Mouse (Mus musculus): ENCODE measurements around the gene Mfsd6. TPM values are rescaled to one million over a fixed set of nuclear protein-coding genes. Genes with fewer than 3 reads are reported as not detected.

Gene Mfsd6
- polyA plus RNA-seq, 1 experiment from 2014 or later: 28.6 TPM

DNA sequence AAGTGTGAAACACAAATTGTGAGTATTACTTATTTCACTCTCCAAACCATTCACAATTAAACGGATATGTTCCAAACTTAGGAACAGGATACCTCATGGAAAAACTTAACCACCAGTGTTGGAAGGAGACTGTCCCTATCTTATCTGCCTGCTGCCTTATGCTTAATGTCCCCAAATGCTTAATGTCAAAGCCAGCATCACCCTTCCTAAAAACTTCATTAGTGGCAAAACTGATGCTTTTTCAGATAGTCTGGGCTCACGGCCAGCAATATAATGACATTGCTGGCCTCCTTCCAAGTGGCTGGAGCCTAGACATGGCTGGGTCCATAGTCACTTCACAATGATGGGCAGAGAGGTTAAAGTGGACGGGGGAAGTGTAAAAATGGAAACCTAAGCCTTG, 50.6 kb downstream of the Mfsd6 start:
- Histone ChIP-seq H3K27ac (no peak overlapping the region), H3K36me3 (ENCODE audit: inconsistent target) (no peaks in the 10 kb centered on the region), H3K79me2 (ENCODE audit: inconsistent target) (no peaks in the 10 kb centered on the region), H3K4me3 (ENCODE audit: inconsistent target) (no peak overlapping the region)
- WGBS (ENCODE audit: missing documents): 66% methylated on average over 3 of the region's 3 CpGs

DNA sequence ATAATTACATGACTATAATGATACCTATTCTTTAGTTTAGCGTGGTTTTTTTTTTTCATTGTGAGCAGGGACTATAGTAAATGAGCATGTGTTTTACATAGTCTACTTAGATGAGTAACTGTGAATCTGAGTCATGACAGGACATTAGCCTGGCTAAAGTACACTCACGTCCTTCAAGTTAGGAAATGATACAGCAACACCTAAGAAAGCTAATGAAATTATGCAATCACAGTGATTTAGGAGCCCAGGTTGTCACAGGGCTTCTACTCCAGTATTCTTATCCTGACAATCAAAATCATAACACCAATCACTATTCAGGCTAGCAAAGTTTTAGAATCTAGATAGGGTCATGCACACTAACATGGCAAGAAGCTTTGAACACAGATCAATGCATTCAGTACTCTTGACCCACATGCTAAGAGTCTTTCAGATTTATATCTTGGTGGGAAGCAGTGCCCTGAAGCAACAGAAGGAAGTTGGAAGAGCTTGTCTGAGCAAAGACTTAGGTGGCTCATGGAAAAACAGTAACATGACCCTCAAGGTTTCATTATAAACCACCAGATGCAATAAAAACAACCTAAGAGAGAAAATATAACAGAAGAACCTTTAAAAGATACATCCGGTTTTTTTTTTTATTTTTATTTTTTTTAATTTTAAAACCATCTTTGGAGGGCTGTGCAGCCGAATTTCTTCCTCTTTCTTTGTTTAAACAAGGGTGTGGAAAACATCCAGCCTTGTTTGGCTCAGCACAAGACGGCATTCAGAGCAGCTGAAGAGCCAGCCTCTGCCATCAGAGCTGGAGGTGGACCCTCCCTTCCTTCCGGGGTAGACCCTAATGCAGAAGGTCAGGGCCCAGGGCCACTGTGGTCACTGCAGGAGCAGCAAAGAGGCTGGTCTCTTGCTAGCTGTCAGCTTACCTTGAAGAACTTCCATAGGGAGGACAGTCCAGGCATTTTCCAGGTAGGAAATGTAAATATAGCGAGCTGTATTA, 51.4 kb downstream of the Mfsd6 start:
- no peak overlapping the region for H3K27ac ChIP-seq
- WGBS (ENCODE audit: missing documents): 50% methylated on average over 7 of the region's 7 CpGs
- H3K79me2 ChIP-seq (ENCODE audit: inconsistent target): no peaks in the 10 kb centered on the region
- no peaks in the 10 kb centered on the region for H3K36me3 ChIP-seq (ENCODE audit: inconsistent target)
- no peak overlapping the region for H3K4me3 ChIP-seq (ENCODE audit: inconsistent target)

DNA sequence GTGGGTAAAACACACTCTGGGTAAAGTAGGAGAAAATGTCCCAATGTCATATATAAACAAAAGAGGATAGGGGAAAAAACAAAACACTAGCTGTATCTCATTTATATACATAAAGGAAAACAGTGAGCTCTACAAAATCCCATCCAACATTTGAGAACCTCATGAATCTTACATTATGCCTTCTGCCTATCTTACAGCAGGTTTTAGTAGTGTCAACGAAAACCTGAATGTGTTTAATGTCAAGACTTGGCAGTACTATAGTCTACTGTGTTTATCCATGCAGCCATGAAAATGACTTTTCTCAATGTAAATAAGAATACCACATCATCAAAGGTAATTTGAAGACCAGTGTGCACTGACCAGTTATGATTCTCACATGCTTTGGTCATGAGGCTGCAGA, 57.3 kb downstream of the Mfsd6 start:
- H3K27ac ChIP-seq: no peak overlapping the region

DNA sequence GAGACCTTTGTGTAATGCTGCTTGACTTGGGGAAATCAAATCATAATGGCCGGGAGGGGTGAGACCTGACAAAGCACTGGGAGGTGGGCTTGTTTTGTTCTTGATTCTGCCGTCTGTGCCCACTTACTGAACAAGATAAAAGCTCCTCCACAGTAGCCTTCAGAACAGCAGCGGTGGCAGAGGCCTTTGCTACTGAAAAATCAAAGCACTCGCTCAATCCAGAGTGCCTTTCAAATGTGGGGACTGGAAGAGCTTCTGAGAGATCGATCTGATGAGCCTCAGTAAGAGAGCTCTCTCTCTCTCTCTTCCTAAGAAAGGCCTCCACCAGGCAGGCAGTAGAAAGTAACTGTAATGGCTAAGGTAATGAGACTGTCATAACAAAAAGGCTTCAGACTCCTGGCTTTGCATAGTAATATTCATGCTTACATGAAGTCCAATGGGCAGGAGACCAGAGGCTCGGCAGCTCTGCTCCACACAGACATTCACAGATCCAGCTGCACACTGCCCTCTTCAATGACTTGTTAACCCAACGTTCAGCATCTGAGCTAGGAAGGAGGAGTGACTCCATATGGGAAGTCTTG, 58.4 kb downstream of the Mfsd6 start:
- Histone ChIP-seq H3K4me3 (ENCODE audit: inconsistent target) (no peak overlapping the region), H3K79me2 (ENCODE audit: inconsistent target) (no peaks in the 10 kb centered on the region), H3K36me3 (ENCODE audit: inconsistent target) (no peaks in the 10 kb centered on the region), H3K27ac (no peak overlapping the region)
- 89% methylated on average over 7 of the region's 7 CpGs for WGBS (ENCODE audit: missing documents)

More for the DNA sequence above, 57.3 kb downstream of the Mfsd6 start:
- Histone ChIP-seq H3K79me2 (ENCODE audit: inconsistent target) (no peaks in the 10 kb centered on the region), H3K36me3 (ENCODE audit: inconsistent target) (no peaks in the 10 kb centered on the region), H3K4me3 (ENCODE audit: inconsistent target) (no peak overlapping the region)
- 93% methylated on average over 1 of the region's 1 CpGs for WGBS (ENCODE audit: missing documents)

DNA sequence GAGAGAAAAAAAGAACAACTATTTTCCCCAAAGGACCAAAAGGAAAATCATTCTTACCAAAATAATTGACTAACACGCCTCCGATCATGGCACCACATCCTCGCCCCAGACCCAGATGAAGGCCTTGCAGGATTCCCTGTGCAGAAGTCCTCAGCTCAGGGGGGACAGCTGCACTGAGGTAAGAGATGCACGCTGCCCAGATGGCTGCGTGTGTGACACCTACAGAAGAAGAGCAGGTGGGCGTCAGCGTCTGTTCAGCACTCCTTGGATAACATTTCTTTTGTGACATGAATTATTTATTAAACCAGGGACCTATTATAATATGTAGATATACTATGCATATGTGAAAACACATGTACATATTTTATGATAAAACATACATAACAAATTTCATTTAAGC, 64.0 kb downstream of the Mfsd6 start:
- Histone ChIP-seq H3K79me2 (ENCODE audit: inconsistent target) (no peaks in the 10 kb centered on the region), H3K36me3 (ENCODE audit: inconsistent target) (peaks cover 12% of the 10 kb centered on the region; the same call in 1 of the 2 replicates), H3K4me3 (ENCODE audit: inconsistent target) (no peak overlapping the region), H3K27ac (no peak overlapping the region)
- whole genome bisulfite sequencing (ENCODE audit: missing documents): 91% methylated on average over 7 of the region's 7 CpGs

DNA sequence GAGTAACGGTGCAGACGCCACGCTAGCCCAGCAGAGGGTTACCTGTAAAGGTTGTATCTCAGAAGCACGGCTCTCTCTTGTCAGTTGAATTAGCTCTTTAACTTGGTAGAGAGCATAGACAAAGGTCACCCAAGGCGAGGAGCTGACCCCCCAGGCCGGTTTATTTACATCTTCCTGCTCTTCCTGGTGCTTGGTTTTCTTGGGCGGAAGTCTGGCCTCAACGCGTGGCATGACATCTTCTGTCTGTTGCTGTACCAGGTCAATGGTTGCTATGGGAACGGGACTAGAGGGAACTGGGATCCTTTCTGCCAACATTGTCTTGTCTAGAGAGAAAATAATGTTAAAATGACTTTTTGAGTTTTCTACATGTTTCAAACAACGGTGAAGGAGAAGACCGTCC, 66.5 kb downstream of the Mfsd6 start:
- Histone ChIP-seq H3K27ac (no peak overlapping the region), H3K79me2 (ENCODE audit: inconsistent target) (no peaks in the 10 kb centered on the region), H3K4me3 (ENCODE audit: inconsistent target) (no peak overlapping the region), H3K36me3 (ENCODE audit: inconsistent target) (peaks cover 18% of the 10 kb centered on the region; the same call in 1 of the 2 replicates)
- WGBS (ENCODE audit: missing documents): 94% methylated on average over 12 of the region's 12 CpGs

DNA sequence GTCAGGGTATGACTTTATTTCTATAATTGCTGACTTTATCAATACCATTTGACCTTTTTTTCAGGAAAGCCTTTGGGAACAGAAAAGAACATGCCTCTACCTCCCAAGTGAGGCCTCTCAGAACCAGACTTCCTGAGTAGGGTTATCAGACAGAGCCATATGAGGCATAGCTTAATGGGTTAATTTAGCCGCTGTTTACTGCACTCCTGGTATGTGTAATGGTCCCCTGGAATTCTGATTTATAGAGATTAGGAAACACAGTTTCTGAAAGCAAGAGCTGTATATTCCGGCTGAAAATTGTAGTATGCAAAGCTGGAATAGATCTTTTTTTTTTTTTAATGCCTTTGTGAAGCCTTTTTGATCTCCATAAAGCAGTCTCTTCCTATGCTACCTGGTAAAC, 67.0 kb downstream of the Mfsd6 start:
- no peak overlapping the region for H3K27ac ChIP-seq
- no peak overlapping the region for H3K4me3 ChIP-seq (ENCODE audit: inconsistent target)
- no peaks in the 10 kb centered on the region for H3K79me2 ChIP-seq (ENCODE audit: inconsistent target)
- peaks cover 18% of the 10 kb centered on the region; the same call in 1 of the 2 replicates for H3K36me3 ChIP-seq (ENCODE audit: inconsistent target)
- WGBS (ENCODE audit: missing documents): 95% methylated on average over 2 of the region's 2 CpGs

DNA sequence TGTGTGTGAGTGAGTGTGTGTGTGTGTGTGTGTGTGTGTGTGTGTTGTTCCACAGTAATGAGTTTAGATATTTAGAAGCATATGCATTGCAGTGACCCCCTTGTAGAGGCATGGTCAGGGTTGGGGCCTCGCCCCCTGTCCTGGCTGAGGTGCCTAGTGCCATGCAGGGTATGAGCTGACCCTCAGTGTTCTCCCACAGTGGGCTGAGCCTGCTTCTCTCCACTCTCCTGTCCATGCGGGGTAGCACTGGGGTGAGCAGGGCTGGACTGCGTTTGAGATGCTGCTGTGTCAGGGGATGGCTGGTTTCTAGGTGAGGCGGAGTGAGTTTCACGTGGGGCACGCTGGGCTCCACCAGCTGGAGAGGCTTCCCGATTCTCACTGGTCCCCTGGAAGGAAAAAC, 69.1 kb downstream of the Mfsd6 start:
- H3K36me3 ChIP-seq (ENCODE audit: inconsistent target): peaks cover 18% of the 10 kb centered on the region; the same call in 1 of the 2 replicates
- H3K27ac ChIP-seq: no peak overlapping the region
- WGBS (ENCODE audit: missing documents): 95% methylated on average over 7 of the region's 7 CpGs
- no peak overlapping the region for H3K4me3 ChIP-seq (ENCODE audit: inconsistent target)
- no peaks in the 10 kb centered on the region for H3K79me2 ChIP-seq (ENCODE audit: inconsistent target)

DNA sequence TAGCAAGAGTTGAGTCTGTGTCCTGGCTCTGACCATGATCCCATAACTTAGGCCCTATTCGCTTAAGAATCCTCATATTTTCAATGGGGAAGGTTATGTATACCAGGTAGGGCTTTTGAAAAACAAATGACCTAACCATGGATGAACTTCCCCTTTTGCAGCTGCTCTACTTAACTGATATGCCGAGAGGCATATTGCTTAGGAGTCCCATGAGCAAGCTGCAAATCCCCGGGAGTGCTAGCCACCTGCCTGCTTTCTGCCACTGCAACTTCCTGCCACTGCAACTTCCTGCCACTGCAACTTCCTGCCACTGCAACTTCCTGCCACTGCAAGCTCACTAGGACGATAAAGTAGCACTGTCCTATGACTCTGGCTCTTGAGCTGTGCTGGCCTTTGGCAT, 72.1 kb downstream of the Mfsd6 start:
- WGBS (ENCODE audit: missing documents): 29% methylated on average over 4 of the region's 4 CpGs
- Histone ChIP-seq H3K36me3 (ENCODE audit: inconsistent target) (peaks cover 12% of the 10 kb centered on the region; the same call in 1 of the 2 replicates), H3K27ac (no peak overlapping the region), H3K79me2 (ENCODE audit: inconsistent target) (no peaks in the 10 kb centered on the region), H3K4me3 (ENCODE audit: inconsistent target) (no peak overlapping the region)

DNA sequence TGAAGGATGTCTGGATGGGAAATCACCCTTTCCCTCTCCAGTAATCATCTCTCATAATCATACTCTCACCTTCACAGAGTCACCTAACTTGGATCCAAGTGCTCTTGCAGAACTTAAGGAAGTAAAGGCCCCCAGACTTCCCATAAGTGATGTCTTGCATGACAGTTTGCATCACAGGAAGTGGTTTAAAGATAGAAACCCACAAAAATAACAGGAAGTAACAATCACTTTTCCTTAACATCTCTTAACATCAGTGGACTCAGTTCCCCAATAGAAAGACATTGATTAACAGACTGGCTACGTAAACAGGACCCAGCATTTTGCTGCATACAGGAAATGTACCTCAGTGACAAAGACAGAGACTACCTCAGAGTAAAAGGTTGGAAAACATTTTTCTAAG, 73.9 kb downstream of the Mfsd6 start:
- H3K27ac ChIP-seq: no peak overlapping the region
- WGBS (ENCODE audit: missing documents): 5% methylated on average over 1 of the region's 1 CpGs
- H3K79me2 ChIP-seq (ENCODE audit: inconsistent target): no peaks in the 10 kb centered on the region
- H3K4me3 ChIP-seq (ENCODE audit: inconsistent target): no peak overlapping the region
- peaks cover 7% of the 10 kb centered on the region; the same call in 1 of the 2 replicates for H3K36me3 ChIP-seq (ENCODE audit: inconsistent target)

DNA sequence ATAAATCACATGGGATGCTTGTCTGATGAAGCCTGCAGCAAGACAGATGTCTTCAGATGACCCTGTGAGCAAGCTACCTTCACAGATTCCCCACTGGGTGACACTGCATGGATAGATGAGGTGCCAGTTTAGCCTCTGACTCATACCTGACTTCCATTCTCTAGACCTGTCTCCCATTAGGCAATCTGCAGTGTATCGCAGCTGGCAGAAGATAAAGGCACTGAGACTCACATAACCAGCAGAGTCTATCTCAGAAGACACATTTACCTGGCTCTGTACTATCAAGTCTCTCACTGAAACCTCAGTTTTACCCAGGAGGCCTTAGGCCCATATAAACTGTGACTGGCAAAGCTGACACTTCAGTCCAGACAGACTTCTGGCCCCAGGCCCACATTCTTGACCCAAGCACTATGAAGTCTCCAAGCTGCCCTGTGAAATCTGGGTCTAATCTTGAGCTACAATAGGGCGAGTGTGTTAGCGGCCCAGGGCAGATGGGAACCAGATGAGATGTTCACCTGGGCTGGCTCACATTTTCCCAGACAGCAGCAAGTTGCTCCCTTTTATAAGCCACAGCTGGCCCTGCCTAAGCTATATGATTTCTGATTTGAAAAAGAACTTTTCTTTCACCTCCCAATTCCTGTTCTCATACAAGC, 74.5 kb downstream of the Mfsd6 start:
- H3K27ac ChIP-seq: no peak overlapping the region
- 0 out of 2 replicates have a peak, but pooled peaks cover under 1% of the 10 kb centered on the region for H3K36me3 ChIP-seq (ENCODE audit: inconsistent target)

DNA sequence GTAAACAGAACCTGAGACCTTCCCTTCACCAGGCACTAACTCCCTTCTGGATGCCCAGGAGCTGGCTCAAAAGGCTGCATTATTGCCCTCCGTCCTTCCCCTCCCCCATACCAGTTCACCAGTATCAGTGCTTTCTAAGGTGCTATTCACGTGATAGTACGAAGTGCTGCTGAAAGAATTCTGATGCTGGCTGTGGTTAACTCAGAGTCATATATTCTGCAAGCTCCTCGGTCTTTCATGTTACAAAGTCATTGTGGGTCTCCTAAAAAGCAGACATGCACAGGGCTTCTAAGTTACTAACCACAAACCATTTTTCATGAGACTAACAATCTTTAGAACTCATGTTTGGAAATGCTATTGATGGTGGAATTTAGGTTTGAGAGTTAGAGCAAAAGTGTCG, 77.2 kb downstream of the Mfsd6 start:
- 94% methylated on average over 5 of the region's 5 CpGs for WGBS (ENCODE audit: missing documents)
- Histone ChIP-seq H3K79me2 (ENCODE audit: inconsistent target) (no peaks in the 10 kb centered on the region), H3K4me3 (ENCODE audit: inconsistent target) (no peak overlapping the region), H3K36me3 (ENCODE audit: inconsistent target) (no peaks in the 10 kb centered on the region), H3K27ac (no peak overlapping the region)

More for the DNA sequence above, 74.5 kb downstream of the Mfsd6 start:
- Histone ChIP-seq H3K4me3 (ENCODE audit: inconsistent target) (no peak overlapping the region), H3K79me2 (ENCODE audit: inconsistent target) (no peaks in the 10 kb centered on the region)
- WGBS (ENCODE audit: missing documents): 89% methylated on average over 3 of the region's 3 CpGs

DNA sequence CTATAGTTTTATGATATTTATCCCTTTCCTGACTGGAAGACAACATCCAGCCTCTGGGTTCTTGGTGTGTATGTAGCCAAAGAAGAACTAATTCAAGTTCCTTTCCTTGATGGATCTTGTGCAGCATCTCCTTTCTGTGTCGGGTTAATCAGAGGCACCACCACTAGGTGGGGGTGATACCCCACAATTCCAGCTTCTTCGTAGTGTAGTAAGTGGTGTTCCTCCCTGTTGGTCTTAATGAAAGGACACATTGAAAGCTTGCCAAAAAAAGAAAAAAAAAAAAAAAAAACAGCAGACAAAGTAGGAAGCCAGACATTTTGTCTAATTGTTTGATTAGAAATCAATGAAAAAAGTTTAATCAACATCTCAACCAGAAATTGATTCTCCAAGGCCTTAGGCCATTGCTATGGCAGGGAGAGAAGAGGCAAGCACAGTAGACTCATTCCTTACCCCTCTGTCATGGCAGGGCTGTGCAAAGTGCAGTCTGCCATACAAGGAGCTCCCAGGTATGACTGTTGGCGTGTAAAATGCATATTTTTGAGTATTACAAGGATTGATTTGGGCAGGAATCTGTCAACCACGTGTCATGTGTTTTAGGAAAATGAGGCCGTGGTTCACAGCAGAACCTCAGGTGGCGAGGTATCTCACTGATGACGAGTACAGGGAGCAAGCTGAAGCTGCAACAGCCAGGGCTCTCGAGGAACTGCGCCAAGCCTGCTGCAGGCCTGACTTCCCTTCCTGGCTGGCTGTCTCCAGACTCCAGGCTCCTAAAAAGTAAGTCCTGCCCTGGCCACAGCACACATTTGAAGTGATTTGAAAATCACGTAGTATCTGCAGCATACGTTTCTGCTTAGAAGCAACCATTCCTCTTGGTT, 78.9 kb downstream of the Mfsd6 start:
- H3K27ac ChIP-seq: no peak overlapping the region
- 75% methylated on average over 11 of the region's 11 CpGs for WGBS (ENCODE audit: missing documents)
- no peaks in the 10 kb centered on the region for H3K79me2 ChIP-seq (ENCODE audit: inconsistent target)
- H3K36me3 ChIP-seq (ENCODE audit: inconsistent target): no peaks in the 10 kb centered on the region; the same call in 1 of the 2 replicates
- H3K4me3 ChIP-seq (ENCODE audit: inconsistent target): no peak overlapping the region

DNA sequence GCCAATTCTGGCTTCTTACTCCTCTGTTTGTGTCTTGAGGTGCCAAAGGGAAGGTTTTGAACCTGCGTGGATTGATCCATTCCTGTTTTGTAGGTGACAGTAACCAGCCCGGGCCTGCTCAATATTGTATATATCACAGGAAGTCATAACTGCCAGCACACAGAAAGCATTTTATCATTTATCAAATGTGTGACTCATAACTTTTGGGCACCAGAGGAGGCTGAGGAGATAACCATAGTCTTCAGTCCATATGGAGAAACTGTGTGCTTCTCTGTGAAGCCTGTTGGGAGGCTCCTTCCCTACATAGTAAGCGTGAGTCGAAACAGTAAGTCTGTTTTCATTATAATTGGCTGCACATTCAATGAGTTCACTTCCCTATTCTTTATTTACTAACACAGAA, 86.5 kb downstream of the Mfsd6 start:
- H3K79me2 ChIP-seq (ENCODE audit: inconsistent target): no peaks in the 10 kb centered on the region; the same call in 1 of the 2 replicates
- H3K27ac ChIP-seq: no peak overlapping the region
- 93% methylated on average over 4 of the region's 4 CpGs for WGBS (ENCODE audit: missing documents)
- peaks cover 8% of the 10 kb centered on the region; the same call in 1 of the 2 replicates for H3K36me3 ChIP-seq (ENCODE audit: inconsistent target)
- no peak overlapping the region for H3K4me3 ChIP-seq (ENCODE audit: inconsistent target)

All from macrophage (primary cell).